Mouse (Mus musculus) stomach, postnatal 0 days (tissue): Measurements from ENCODE around the gene Ufm1.

Experiments
- CTCF ChIP-seq: IDR thresholded peaks from 2 replicates; pipeline ENCODE4 v1.5.1; 2016; ENCODE audit warnings: antibody characterized with exemption, low read depth, mild to moderate bottlenecking, moderate library complexity
- EP300 ChIP-seq: optimal IDR thresholded peaks from 2 replicates; pipeline ENCODE3; 2016; ENCODE audit warnings: antibody characterized with exemption

- TF ChIP-seq EP300: no peak
- TF ChIP-seq CTCF: no peak
These were observed 15.4 kb downstream of the Ufm1 start for GRCm38 (mm10) chr3:53848262-53848661.
